Mouse (Mus musculus) stomach, embryonic 15.5 days (tissue): ENCODE measurements around the gene Cox10. TPM values are rescaled to one million over a fixed set of nuclear protein-coding genes. Genes with fewer than 3 reads are reported as not detected.
A peak's percentile ranks its signal among the peaks of the same experiment; 100 is the strongest.

Experiments used
- ATAC-seq: fragments of 200-750 bp; cut with Nextera tagmentation; 2 replicates; pipeline ENCODE4 v1.8.0; 2017; ENCODE audit warnings: low read depth, moderate number of reproducible peaks, moderate TSS enrichment; ENCODE audit not compliant: insufficient read depth, low FRiP score
- H3K27ac ChIP-seq: fragments of 300-500 bp; sonication (generic); 2 replicates; pipeline ENCODE4 v1.5.1; 2015; ENCODE audit warnings: mild to moderate bottlenecking, inconsistent platforms
- H3K27me3 ChIP-seq: fragments of 300-500 bp; sonication (generic); replicated peaks from 2 replicates; pipeline ENCODE4 v1.6.1; 2015; ENCODE audit warnings: inconsistent platforms
- H3K36me3 ChIP-seq: fragments of 300-500 bp; sonication (generic); 2 replicates; pipeline ENCODE4 v1.6.1; 2015; ENCODE audit warnings: inconsistent platforms
- H3K4me1 ChIP-seq: fragments of 300-500 bp; sonication (generic); 2 replicates; pipeline ENCODE4 v1.6.1; 2015; ENCODE audit warnings: inconsistent platforms
- H3K4me2 ChIP-seq: fragments of 300-500 bp; sonication (generic); 2 replicates; pipeline ENCODE4 v1.6.1; 2015; ENCODE audit warnings: mild to moderate bottlenecking, inconsistent platforms
- H3K4me3 ChIP-seq: fragments of 300-500 bp; sonication (generic); replicated peaks from 2 replicates; pipeline ENCODE4 v1.5.1; 2015; ENCODE audit warnings: inconsistent platforms
- H3K9ac ChIP-seq: fragments of 300-500 bp; sonication (generic); 2 replicates; pipeline ENCODE4 v1.6.1; 2015; ENCODE audit warnings: inconsistent platforms
- H3K9me3 ChIP-seq: fragments of 300-500 bp; sonication (generic); 2 replicates; pipeline ENCODE4 v1.6.1; 2016; ENCODE audit warnings: inconsistent platforms
- WGBS: fragments of 180-500 bp; shearing (Covaris S2); methylation state at CpG from one replicate; pipeline ENCODE4 v1.1.7; 2015; 5-methylcytosine and 5-hydroxymethylcytosine counted together
- polyA plus RNA-seq: library from polyadenylated mRNA; unstranded; fragments of >200 nt; fragmentation: Nextera tagmentation; extraction: Ambion mirVana; gene quantifications from 2 replicates; pipeline ENCODE4 v1.2.1, GENCODE M21; 2015

Cox10 gene
- polyA plus RNA-seq, 1 experiment from 2014 or later = 23.5 TPM

DNA sequence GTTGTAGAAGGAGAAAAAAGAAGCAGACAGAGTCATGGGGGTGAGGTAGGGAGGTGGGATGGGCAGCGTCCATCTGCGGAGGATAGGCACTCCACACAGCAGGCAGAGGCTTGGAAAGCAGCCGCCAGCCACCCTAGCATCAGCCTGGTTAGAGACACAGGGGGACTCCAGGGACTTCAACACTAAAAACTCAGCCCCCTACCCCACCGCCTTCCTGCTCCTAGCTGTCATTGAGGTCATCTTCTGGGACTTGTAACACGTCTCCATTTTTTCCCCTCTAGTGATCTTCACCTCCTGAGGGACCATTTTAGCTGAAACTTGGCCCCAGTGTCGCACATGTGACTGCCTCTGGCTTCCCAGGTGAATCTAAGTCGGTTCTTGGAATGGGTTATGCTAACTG, 88.5 kb downstream of the Cox10 start:
- no peaks in the 10 kb centered on the region for H3K36me3 ChIP-seq
- H3K4me1 ChIP-seq = no peaks in the 10 kb centered on the region
- no peak overlapping the region for H3K27ac ChIP-seq
- no peak overlapping the region for H3K4me2 ChIP-seq
- H3K27me3 ChIP-seq = 0 out of 2 replicates have a peak, but pooled peaks cover 9% of the 10 kb centered on the region
- H3K4me3 ChIP-seq = no peak overlapping the region
- H3K9ac ChIP-seq = no peak overlapping the region
- H3K9me3 ChIP-seq = no peaks in the 10 kb centered on the region
- no peak for ATAC-seq
- 86% methylated on average over 7 of the region's 7 CpGs for WGBS

DNA sequence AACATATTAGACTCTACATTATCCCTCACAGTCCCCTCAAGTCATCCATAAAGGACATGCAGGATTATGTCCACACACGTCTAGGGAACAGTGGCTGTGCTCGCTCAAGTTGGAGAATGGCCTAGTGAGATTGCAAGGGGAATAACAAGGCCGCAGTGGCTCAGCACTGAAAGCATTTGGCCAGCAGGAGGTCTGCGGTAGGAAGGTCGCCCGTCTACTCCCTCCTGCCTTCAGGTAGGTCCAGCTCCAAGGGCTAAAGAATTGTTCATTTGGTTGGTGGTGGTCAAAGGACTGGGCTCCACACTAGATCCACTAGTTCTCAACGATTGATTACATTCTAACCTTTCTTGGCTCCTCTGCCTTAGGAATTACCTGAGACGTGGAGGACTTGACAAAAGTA, 89.0 kb downstream of the Cox10 start:
- H3K9me3 ChIP-seq = no peaks in the 10 kb centered on the region
- no peak overlapping the region for H3K27ac ChIP-seq
- no peaks in the 10 kb centered on the region for H3K4me1 ChIP-seq
- ATAC-seq = no peak
- no peak overlapping the region for H3K9ac ChIP-seq
- H3K4me3 ChIP-seq = no peak overlapping the region
- H3K36me3 ChIP-seq = no peaks in the 10 kb centered on the region
- 86% methylated on average over 8 of the region's 8 CpGs for WGBS
- H3K27me3 ChIP-seq = 0 out of 2 replicates have a peak, but pooled peaks cover 11% of the 10 kb centered on the region
- H3K4me2 ChIP-seq = no peak overlapping the region

DNA sequence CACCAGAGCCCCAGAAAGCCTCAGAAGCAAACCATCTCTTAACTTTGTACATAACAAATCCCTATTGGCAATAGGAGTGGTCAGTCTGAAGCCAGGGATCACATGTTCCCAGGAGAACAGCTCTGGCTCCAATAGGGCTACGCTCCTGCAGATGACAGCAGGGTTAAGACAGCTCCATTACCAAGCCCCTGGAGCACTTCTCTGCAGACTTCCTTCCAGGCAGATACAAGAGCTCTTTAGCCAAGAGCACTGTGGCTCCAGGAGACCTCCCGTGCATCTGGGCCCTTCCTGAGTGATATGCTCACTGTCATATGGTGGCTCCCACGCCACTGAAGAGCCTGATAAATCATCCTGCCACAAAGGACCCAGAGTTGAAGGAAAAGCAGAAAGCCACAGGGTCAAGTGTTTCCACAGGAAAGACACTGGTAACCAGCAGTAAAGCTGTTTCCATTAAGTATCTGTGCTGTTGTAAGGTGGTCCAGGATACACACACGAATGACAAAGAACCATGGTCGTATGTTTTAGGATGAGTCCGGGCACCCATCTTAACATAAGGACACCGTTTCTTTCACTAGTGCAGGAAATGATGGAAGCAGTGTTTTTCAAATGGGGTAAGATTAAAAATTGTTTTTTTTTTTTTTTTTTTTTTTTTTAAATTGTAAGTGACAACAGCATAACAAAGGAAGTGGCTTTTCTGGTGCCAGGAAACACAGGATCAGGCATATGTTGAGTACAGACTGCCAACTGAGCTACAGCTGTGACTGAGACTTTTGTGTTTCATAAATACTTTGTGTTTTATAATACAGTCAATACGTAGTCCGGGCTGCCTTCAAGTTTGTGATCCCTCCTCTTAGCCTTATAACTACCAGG, 90.0 kb downstream of the Cox10 start:
- H3K4me2 ChIP-seq = no peak overlapping the region
- H3K27ac ChIP-seq = peak overlapping the region; percentile 27; the same call in 1 of the 2 replicates
- ATAC-seq = no peak
- H3K36me3 ChIP-seq = no peaks in the 10 kb centered on the region
- 69% methylated on average over 9 of the region's 9 CpGs for WGBS
- 0 out of 2 replicates have a peak, but pooled peaks cover 14% of the 10 kb centered on the region for H3K27me3 ChIP-seq
- H3K4me1 ChIP-seq = no peaks in the 10 kb centered on the region
- H3K4me3 ChIP-seq = no peak overlapping the region
- H3K9ac ChIP-seq = no peak overlapping the region
- no peaks in the 10 kb centered on the region for H3K9me3 ChIP-seq

DNA sequence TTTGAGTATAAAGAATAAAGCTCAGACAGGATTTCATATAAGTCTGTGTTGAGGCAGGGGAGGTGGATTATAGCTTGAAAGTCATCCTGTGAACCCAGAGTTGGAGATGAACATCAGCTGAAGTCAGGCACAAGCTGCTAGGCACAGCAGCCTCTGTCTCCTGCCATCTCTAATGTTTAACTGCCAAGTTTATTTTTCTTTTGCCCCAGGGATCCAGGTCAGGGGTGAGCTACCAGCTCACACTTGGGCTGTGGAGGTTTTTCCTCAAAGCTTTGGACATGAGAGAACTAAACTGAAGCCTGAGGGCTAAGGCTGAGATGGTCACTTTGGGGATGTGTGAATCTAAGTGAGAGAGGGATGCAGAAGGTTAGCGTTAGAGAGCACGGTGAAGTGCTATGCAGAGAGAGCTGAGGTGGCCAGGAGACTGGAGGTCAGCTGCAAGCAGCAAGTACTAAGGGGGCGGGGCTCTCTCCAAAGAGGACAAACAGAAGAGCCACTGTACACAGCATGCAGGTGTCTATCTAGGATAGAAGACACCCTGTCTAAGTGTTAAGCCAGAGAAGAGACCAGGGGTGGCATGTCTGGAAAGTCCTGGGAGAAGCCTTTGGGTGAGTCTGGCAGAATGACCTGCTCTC, 91.1 kb downstream of the Cox10 start:
- 60% methylated on average over 3 of the region's 3 CpGs for WGBS
- Histone ChIP-seq H3K4me3 (no peak overlapping the region), H3K27ac (no peak overlapping the region), H3K27me3 (0 out of 2 replicates have a peak, but pooled peaks cover 14% of the 10 kb centered on the region), H3K4me2 (no peak overlapping the region), H3K36me3 (no peaks in the 10 kb centered on the region), H3K4me1 (no peaks in the 10 kb centered on the region), H3K9me3 (no peaks in the 10 kb centered on the region), H3K9ac (no peak overlapping the region)
- ATAC-seq = no peak

DNA sequence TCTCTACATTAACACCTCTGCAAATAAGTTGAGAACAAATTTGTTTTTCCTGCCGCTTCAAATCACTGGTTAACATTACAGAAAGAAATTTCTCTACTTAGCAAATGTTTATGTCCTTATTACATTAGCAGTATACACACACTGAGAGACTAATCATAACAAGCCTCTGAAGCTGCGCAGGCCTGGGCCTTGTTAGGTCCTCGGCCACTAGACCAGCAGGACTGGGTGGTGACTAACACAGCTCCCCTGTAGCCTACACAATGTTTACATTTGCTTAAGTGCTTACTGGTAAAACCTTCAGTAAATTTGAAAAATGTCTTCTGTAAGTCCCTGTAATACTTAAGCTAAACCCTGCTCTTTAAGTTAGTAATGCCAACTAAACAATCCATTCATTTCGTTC, 92.6 kb downstream of the Cox10 start:
- ATAC-seq = peak; percentile 70; the same call in 1 of the 2 replicates
- no peak overlapping the region for H3K27ac ChIP-seq
- H3K9ac ChIP-seq = no peak overlapping the region
- no peak overlapping the region for H3K4me3 ChIP-seq
- WGBS = 33% methylated on average over 4 of the region's 4 CpGs
- no peaks in the 10 kb centered on the region for H3K36me3 ChIP-seq
- H3K27me3 ChIP-seq = 0 out of 2 replicates have a peak, but pooled peaks cover 14% of the 10 kb centered on the region
- no peaks in the 10 kb centered on the region for H3K4me1 ChIP-seq
- H3K9me3 ChIP-seq = no peaks in the 10 kb centered on the region
- H3K4me2 ChIP-seq = no peak overlapping the region

DNA sequence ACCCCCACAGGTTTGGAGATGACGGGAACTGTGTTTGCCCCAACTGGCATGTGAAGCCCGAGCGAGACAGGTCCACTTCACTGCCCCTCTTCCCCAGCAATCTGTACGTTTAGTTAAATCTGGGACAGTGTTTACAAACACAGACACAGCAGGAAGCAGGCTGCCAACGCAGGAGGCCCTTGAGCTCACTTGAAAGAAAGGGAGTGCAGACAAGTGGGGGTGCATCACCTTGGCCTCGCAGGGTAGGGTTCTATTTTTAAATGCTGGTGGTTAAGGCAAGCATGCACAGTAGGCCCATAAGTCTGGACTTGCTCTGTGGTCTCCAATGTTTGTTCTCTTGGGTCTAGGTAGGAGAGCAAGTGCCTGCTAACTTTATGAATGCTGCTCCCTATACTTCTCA, 93.8 kb downstream of the Cox10 start:
- WGBS = 68% methylated on average over 6 of the region's 6 CpGs
- Histone ChIP-seq H3K4me3 (no peak overlapping the region), H3K4me2 (no peak overlapping the region), H3K9me3 (no peaks in the 10 kb centered on the region), H3K27ac (no peak overlapping the region), H3K27me3 (peaks cover 10% of the 10 kb centered on the region; the same call in 1 of the 2 replicates), H3K4me1 (no peaks in the 10 kb centered on the region), H3K36me3 (no peaks in the 10 kb centered on the region), H3K9ac (no peak overlapping the region)
- ATAC-seq = no peak

DNA sequence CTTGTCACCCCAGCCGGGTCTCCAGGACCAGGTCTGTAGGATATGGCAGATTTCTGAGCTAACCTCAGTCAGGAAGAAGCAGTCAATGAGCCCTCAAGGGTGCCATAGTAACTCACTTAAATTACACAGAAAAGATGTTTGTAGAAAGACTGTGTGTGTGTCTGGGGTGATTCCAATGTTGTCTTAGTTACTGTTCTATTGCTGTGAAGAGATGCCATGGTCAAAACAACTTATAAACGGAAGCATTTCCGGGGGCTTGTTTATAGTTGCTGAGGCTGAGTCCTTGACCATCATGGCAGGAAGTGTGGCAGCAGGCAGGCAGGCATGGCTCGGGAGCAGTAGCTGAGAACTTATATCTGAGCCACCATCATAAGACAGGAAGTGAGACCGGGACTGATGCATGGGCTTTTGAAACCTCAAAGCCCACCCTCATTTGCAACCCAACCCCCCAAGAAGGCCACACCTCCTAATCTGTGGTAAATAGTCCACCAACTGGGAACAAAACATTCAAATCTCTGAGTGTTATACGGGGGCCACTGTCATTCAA, 94.6 kb downstream of the Cox10 start:
- 71% methylated on average over 6 of the region's 6 CpGs for WGBS
- no peak for ATAC-seq
- H3K27me3 ChIP-seq = peaks cover 10% of the 10 kb centered on the region; the same call in 1 of the 2 replicates
- no peak overlapping the region for H3K27ac ChIP-seq
- H3K9ac ChIP-seq = no peak overlapping the region
- no peaks in the 10 kb centered on the region for H3K9me3 ChIP-seq
- no peak overlapping the region for H3K4me3 ChIP-seq
- H3K4me2 ChIP-seq = no peak overlapping the region
- H3K36me3 ChIP-seq = no peaks in the 10 kb centered on the region
- no peaks in the 10 kb centered on the region for H3K4me1 ChIP-seq

DNA sequence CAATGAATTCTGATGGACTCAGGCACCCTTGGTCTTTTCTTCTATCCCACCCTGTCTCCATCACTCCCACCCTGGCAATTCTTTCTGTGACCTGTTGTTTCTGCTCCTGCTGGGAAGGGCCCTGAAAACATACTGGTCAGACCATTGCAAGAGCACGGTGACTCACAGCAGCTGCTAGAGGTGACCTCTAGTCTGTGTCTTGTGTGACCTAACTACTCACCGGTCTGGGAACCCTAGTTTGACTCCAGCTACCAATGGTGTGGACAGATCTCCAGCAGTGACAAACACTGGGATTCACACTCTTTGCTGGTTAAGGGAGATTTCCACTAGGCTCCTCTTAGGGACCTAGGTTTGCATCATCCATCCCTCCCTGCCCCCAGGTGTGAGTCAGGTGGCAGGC, 101.5 kb downstream of the Cox10 start:
- no peak overlapping the region for H3K27ac ChIP-seq
- H3K4me2 ChIP-seq = no peak overlapping the region
- H3K9me3 ChIP-seq = no peaks in the 10 kb centered on the region
- H3K4me3 ChIP-seq = no peak overlapping the region
- H3K4me1 ChIP-seq = 0 out of 2 replicates have a peak, but pooled peaks cover 4% of the 10 kb centered on the region
- H3K27me3 ChIP-seq = peaks cover 3% of the 10 kb centered on the region; the same call in 1 of the 2 replicates
- 65% methylated on average over 2 of the region's 2 CpGs for WGBS
- no peak overlapping the region for H3K9ac ChIP-seq
- H3K36me3 ChIP-seq = 0 out of 2 replicates have a peak, but pooled peaks cover 3% of the 10 kb centered on the region
- no peak for ATAC-seq

DNA sequence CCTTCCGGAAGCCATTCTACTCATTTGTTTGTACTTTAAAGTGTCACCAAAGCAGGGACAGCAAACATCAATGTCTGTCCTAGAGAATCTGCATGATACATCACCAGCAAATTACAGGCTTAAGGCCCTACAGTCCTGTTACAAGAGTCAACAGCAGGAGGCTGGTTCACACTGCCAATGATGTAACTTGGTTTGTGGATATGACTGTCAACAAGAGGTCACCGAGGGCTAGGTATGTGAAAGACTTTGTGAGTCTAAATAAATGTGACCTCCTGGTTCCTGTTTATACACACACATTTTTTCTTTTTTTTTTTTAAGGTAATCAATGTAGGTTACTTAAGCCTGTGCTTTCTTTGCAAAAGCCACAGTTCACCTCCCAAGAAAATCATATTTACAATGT, 102.5 kb downstream of the Cox10 start:
- Histone ChIP-seq H3K27me3 (peaks cover 3% of the 10 kb centered on the region; the same call in 1 of the 2 replicates), H3K27ac (no peak overlapping the region), H3K4me2 (no peak overlapping the region), H3K9ac (no peak overlapping the region), H3K36me3 (0 out of 2 replicates have a peak, but pooled peaks cover 3% of the 10 kb centered on the region), H3K4me3 (no peak overlapping the region), H3K9me3 (no peaks in the 10 kb centered on the region), H3K4me1 (0 out of 2 replicates have a peak, but pooled peaks cover 4% of the 10 kb centered on the region)
- ATAC-seq = no peak
- 72% methylated on average over 2 of the region's 2 CpGs for WGBS

DNA sequence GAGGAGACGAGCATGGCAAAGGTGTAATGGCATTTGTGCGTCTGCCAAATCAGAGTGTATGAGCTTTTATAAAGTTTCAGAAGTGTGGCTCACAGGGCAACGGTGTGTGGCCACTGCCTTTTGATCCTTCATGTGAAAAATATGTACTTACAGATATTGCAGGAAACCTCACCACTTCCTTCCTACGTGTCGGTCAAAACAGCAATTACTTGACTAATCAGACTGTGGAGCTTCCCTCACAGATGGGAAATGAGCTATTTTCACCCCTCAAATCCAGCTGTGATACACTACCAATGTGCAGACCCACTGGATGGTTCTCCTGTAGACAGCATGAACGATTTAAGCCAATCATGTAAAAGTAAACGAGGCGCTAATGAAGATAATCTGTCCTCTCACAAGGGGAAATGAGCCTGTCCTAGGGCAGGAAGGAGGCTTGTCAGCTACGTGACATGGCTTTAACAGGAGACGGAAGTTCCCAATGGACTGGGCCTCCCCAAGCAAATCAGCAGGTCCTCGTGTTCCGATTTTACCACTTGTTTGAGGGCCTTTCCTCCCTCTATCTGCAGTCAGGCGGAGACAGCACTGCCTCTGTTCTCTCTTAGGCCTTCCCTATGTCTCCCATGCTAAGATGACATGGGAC, 103.9 kb downstream of the Cox10 start:
- Histone ChIP-seq H3K9ac (no peak overlapping the region), H3K27me3 (0 out of 2 replicates have a peak, but pooled peaks cover 3% of the 10 kb centered on the region), H3K27ac (no peak overlapping the region), H3K36me3 (0 out of 2 replicates have a peak, but pooled peaks cover 3% of the 10 kb centered on the region), H3K4me1 (0 out of 2 replicates have a peak, but pooled peaks cover 4% of the 10 kb centered on the region), H3K4me3 (no peak overlapping the region), H3K4me2 (no peak overlapping the region), H3K9me3 (no peaks in the 10 kb centered on the region)
- ATAC-seq = no peak
- WGBS = 77% methylated on average over 13 of the region's 13 CpGs

DNA sequence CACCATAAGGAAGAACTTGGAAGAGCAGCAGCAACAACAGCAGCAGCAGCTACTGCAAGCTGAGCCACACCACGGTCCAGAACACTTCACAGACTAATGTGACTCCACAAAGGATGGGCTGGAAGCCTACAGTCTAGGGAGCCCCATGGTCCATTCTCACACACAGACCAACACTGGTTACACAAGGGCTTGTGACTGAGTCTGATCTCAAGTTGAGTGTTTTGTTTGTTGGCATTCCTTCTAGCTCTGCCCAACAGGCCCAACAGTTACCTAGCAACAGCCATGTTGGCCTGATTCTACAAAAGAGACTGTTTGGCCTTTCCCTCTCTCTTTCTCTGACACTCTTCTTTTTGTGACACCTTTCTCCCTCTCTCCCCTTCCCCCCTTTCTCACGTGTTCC, 105.3 kb downstream of the Cox10 start:
- ATAC-seq = no peak
- H3K27me3 ChIP-seq = 0 out of 2 replicates have a peak, but pooled peaks cover 3% of the 10 kb centered on the region
- no peak overlapping the region for H3K4me2 ChIP-seq
- H3K4me3 ChIP-seq = no peak overlapping the region
- no peak overlapping the region for H3K27ac ChIP-seq
- WGBS = 75% methylated on average over 2 of the region's 2 CpGs
- H3K36me3 ChIP-seq = 0 out of 2 replicates have a peak, but pooled peaks cover 3% of the 10 kb centered on the region
- no peak overlapping the region for H3K9ac ChIP-seq
- H3K4me1 ChIP-seq = peaks cover 8% of the 10 kb centered on the region; the same call in 1 of the 2 replicates
- H3K9me3 ChIP-seq = no peaks in the 10 kb centered on the region
